Mouse (Mus musculus) intestine, postnatal 0 days (tissue): ENCODE measurements at regions not wholly inside any gene's neighbourhood (a gene's known extent, or its start where the extent isn't known, plus 50 kb on each side); places are given as distances from the start of the nearest gene placed in this dataset.

Experiments used
- ATAC-seq: fragments of 200-750 bp; cut with Nextera tagmentation; 2 replicates; pipeline ENCODE4 v1.8.0; 2017; ENCODE audit warnings: mild to moderate bottlenecking, moderate TSS enrichment, moderate library complexity
- H3K27ac ChIP-seq: fragments of 300-500 bp; sonication (generic); 2 replicates; pipeline ENCODE4 v1.5.1; 2014; ENCODE audit warnings: mild to moderate bottlenecking, low read depth, low read length, moderate library complexity
- H3K27me3 ChIP-seq: fragments of 300-500 bp; sonication (generic); replicated peaks from 2 replicates; pipeline ENCODE4 v1.6.1; 2014; ENCODE audit warnings: low read length, mixed read lengths; ENCODE audit not compliant: control insufficient read depth, insufficient read depth
- H3K36me3 ChIP-seq: fragments of 300-500 bp; sonication (generic); 2 replicates; pipeline ENCODE4 v1.6.1; 2014; ENCODE audit warnings: mild to moderate bottlenecking, moderate library complexity; ENCODE audit not compliant: control insufficient read depth, insufficient read depth
- H3K4me1 ChIP-seq: fragments of 300-500 bp; sonication (generic); replicated peaks from 2 replicates; pipeline ENCODE4 v1.6.1; 2014; ENCODE audit warnings: antibody characterized with exemption, low read length, mixed read lengths; ENCODE audit not compliant: control insufficient read depth, insufficient read depth
- H3K4me2 ChIP-seq: fragments of 300-500 bp; sonication (generic); replicated peaks from 2 replicates; pipeline ENCODE4 v1.6.1; 2014; ENCODE audit warnings: low read depth, mild to moderate bottlenecking, moderate library complexity
- H3K4me3 ChIP-seq: fragments of 300-500 bp; sonication (generic); 2 replicates; pipeline ENCODE4 v1.5.1; 2014; ENCODE audit warnings: low read depth, low read length
- H3K9ac ChIP-seq: fragments of 300-500 bp; sonication (generic); 2 replicates; pipeline ENCODE4 v1.6.1; 2014; ENCODE audit warnings: mild to moderate bottlenecking, low read depth, low read length
- H3K9me3 ChIP-seq: fragments of 300-500 bp; sonication (generic); 2 replicates; pipeline ENCODE4 v1.6.1; 2016; ENCODE audit warnings: mixed run types; ENCODE audit not compliant: control insufficient read depth
- CTCF ChIP-seq: sonication (generic); IDR thresholded peaks from 2 replicates; pipeline ENCODE4 v1.5.1; 2016; ENCODE audit warnings: low read depth, mild to moderate bottlenecking, control low read depth, antibody characterized with exemption, moderate library complexity
- WGBS: fragments of 180-500 bp; shearing (Covaris S2); extraction: QIAGEN DNeasy Blood & Tissue Kit; methylation state at CpG from one replicate; pipeline ENCODE4 v1.1.7; 2014; 5-methylcytosine and 5-hydroxymethylcytosine counted together

DNA sequence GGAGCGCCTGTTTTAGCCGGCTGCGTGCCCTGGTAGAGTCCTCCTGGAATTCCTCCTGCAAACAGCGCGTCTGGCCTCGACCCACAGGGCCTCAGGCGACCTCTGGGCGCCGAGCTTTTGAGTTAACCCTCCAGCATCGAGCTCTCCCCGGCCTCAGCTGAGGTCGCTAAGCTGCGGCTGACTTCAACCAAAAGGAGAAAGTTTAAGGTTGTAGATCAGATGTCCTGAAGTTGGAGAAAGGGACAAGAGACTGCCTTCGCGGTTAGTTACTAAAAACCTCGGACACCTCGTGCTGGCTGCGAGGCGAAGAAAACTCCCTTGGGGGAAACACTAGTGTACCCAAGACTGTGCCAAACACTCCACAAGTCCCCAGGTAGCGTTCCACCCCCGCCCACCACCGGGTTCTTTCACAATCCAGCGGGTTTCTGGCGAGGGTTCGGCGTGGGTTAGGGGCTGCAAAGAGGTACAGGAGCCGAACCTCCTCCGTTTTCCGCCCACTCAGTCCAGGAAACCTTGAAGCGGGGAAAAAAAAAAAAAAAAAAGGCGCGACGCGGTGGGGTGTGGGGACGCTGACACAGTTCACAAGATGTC, 78.9 kb downstream of the Kcnrg start:
- Histone ChIP-seq H3K27ac (no peak overlapping the region), H3K36me3 (no peaks in the 10 kb centered on the region), H3K4me2 (peak overlapping the region; percentile 73), H3K9ac (no peak overlapping the region), H3K9me3 (no peaks in the 10 kb centered on the region), H3K4me1 (no peaks in the 10 kb centered on the region; the same call in 1 of the 2 replicates), H3K4me3 (peak overlapping the region; percentile 49), H3K27me3 (peaks cover 38% of the 10 kb centered on the region)
- TF ChIP-seq CTCF, result no peak
- no peak for ATAC-seq
- WGBS, result 11% methylated on average over 30 of the region's 35 CpGs

GRCm38 (mm10) chr14:61686821-61687341, 79.6 kb downstream of the Kcnrg start:
- H3K27me3 ChIP-seq, result peaks cover 38% of the 10 kb centered on the region
- ATAC-seq, result no peak
- no peaks in the 10 kb centered on the region for H3K36me3 ChIP-seq
- H3K27ac ChIP-seq, result no peak overlapping the region
- peak overlapping the region; percentile 22; the same call in 1 of the 2 replicates for H3K9ac ChIP-seq
- H3K9me3 ChIP-seq, result no peaks in the 10 kb centered on the region
- peak overlapping the region; percentile 49 for H3K4me3 ChIP-seq
- no peaks in the 10 kb centered on the region; the same call in 1 of the 2 replicates for H3K4me1 ChIP-seq
- peak overlapping the region; percentile 73 for H3K4me2 ChIP-seq
- TF ChIP-seq CTCF, result no peak
- WGBS, result under 1% methylated on average over 33 of the region's 33 CpGs

GRCm38 (mm10) chr14:61687346-61688012, 80.2 kb downstream of the Kcnrg start:
- no peak overlapping the region for H3K9ac ChIP-seq
- peaks cover 38% of the 10 kb centered on the region for H3K27me3 ChIP-seq
- H3K36me3 ChIP-seq, result no peaks in the 10 kb centered on the region
- no peak for ATAC-seq
- 3% methylated on average over 15 of the region's 15 CpGs for WGBS
- H3K4me2 ChIP-seq, result peak overlapping the region; percentile 73
- H3K4me3 ChIP-seq, result peak overlapping the region; percentile 49
- no peaks in the 10 kb centered on the region for H3K9me3 ChIP-seq
- no peak for TF ChIP-seq CTCF
- H3K4me1 ChIP-seq, result no peaks in the 10 kb centered on the region; the same call in 1 of the 2 replicates
- H3K27ac ChIP-seq, result no peak overlapping the region

- H3K36me3 ChIP-seq, result no peaks in the 10 kb centered on the region
- no peak overlapping the region for H3K27ac ChIP-seq
- peak overlapping the region; percentile 49; the same call in 1 of the 2 replicates for H3K4me3 ChIP-seq
- H3K27me3 ChIP-seq, result peaks cover 38% of the 10 kb centered on the region
- no peaks in the 10 kb centered on the region for H3K9me3 ChIP-seq
- 8% methylated on average over 11 of the region's 11 CpGs for WGBS
- no peak for TF ChIP-seq CTCF
- no peaks in the 10 kb centered on the region; the same call in 1 of the 2 replicates for H3K4me1 ChIP-seq
- ATAC-seq, result no peak
- H3K9ac ChIP-seq, result no peak overlapping the region
- no peak overlapping the region for H3K4me2 ChIP-seq
These were observed 80.8 kb downstream of the Kcnrg start for GRCm38 (mm10) chr14:61688013-61688520.

GRCm38 (mm10) chr14:61688666-61689065, 81.4 kb downstream of the Kcnrg start:
- Histone ChIP-seq H3K4me2 (0 out of 2 replicates have a peak overlapping the region, but pooled peaks have one; percentile 48), H3K4me3 (peak overlapping the region; percentile 16)

DNA sequence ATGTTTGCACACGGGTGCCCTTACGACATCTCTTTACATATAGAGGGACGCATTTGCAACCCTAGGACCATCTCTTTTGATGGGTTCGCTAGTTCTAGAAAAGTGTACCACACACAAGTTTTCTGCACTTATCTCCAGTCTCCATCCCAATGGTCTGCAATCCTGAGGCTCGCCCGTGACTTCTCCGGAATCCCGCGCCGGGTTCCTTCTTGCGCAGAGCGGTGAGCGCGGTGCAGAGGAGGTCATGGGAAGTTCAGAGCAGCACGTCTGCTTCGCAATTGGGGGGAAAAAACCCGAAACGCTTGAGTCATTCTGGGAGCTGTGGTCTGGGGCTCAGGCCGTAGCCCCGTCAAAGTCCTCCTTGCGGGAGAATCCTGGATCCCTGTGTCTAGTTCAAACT, 82.0 kb downstream of the Kcnrg start:
- TF ChIP-seq CTCF, result no peak
- peaks cover 36% of the 10 kb centered on the region for H3K27me3 ChIP-seq
- H3K36me3 ChIP-seq, result no peaks in the 10 kb centered on the region
- no peak overlapping the region for H3K9ac ChIP-seq
- H3K4me2 ChIP-seq, result peak overlapping the region; percentile 48
- 4% methylated on average over 21 of the region's 21 CpGs for WGBS
- peak overlapping the region; percentile 16 for H3K4me3 ChIP-seq
- no peaks in the 10 kb centered on the region; the same call in 1 of the 2 replicates for H3K4me1 ChIP-seq
- no peak overlapping the region for H3K27ac ChIP-seq
- ATAC-seq, result no peak
- no peaks in the 10 kb centered on the region for H3K9me3 ChIP-seq

More at GRCm38 (mm10) chr14:61688666-61689065, 81.4 kb downstream of the Kcnrg start:
- no peak for ATAC-seq
- Histone ChIP-seq H3K9ac (no peak overlapping the region), H3K36me3 (no peaks in the 10 kb centered on the region), H3K27me3 (peaks cover 38% of the 10 kb centered on the region), H3K4me1 (no peaks in the 10 kb centered on the region; the same call in 1 of the 2 replicates), H3K27ac (no peak overlapping the region), H3K9me3 (no peaks in the 10 kb centered on the region)
- no peak for TF ChIP-seq CTCF
- WGBS, result 3% methylated on average over 9 of the region's 9 CpGs
